Mouse (Mus musculus) midbrain, embryonic 12.5 days (tissue): ENCODE results near the gene Arhgef28. TPM values are rescaled to one million over a fixed set of nuclear protein-coding genes. Genes with fewer than 3 reads are reported as not detected.

Source experiments
- ATAC-seq: fragments of 200-750 bp; cut with Nextera tagmentation; 2 replicates; pipeline ENCODE4 v1.8.0; 2017; ENCODE audit warnings: low read depth, moderate TSS enrichment, moderate library complexity; ENCODE audit not compliant: low FRiP score
- H3K27ac ChIP-seq: fragments of 300-500 bp; sonication (generic); replicated peaks from 2 replicates; pipeline ENCODE4 v1.5.1; 2016; ENCODE audit warnings: mild to moderate bottlenecking
- H3K27me3 ChIP-seq: fragments of 300-500 bp; sonication (generic); 2 replicates; pipeline ENCODE4 v1.6.1; 2016; ENCODE audit warnings: mild to moderate bottlenecking
- H3K36me3 ChIP-seq: fragments of 300-500 bp; sonication (generic); 2 replicates; pipeline ENCODE4 v1.6.1; 2016
- H3K4me1 ChIP-seq: fragments of 300-500 bp; sonication (generic); 2 replicates; pipeline ENCODE4 v1.6.1; 2016
- H3K4me2 ChIP-seq: fragments of 300-500 bp; sonication (generic); replicated peaks from 2 replicates; pipeline ENCODE4 v1.6.1; 2016; ENCODE audit warnings: mild to moderate bottlenecking, moderate library complexity
- H3K4me3 ChIP-seq: fragments of 300-500 bp; sonication (generic); 2 replicates; pipeline ENCODE4 v1.5.1; 2016; ENCODE audit warnings: mild to moderate bottlenecking
- H3K9ac ChIP-seq: fragments of 300-500 bp; sonication (generic); replicated peaks from 2 replicates; pipeline ENCODE4 v1.6.1; 2016; ENCODE audit warnings: mild to moderate bottlenecking, moderate library complexity
- H3K9me3 ChIP-seq: fragments of 300-500 bp; sonication (generic); 2 replicates; pipeline ENCODE4 v1.6.1; 2016; ENCODE audit warnings: mild to moderate bottlenecking
- WGBS: fragments of 180-500 bp; shearing (Covaris S2); methylation state at CpG from one replicate; pipeline ENCODE4 v1.1.7; 2016; 5-methylcytosine and 5-hydroxymethylcytosine counted together
- polyA plus RNA-seq: library from polyadenylated mRNA; unstranded; fragments of >200 nt; fragmentation: Nextera tagmentation; extraction: Ambion mirVana; gene quantifications from 2 replicates; pipeline ENCODE4 v1.2.1, GENCODE M21; 2016

The Arhgef28 gene
- polyA plus RNA-seq, 1 experiment from 2014 or later = 9.8 TPM

- Histone ChIP-seq H3K27me3 (no peaks in the 10 kb centered on the region), H3K4me1 (no peaks in the 10 kb centered on the region), H3K36me3 (no peaks in the 10 kb centered on the region), H3K27ac (no peak overlapping the region), H3K4me3 (no peak overlapping the region), H3K9ac (no peak overlapping the region), H3K4me2 (no peak overlapping the region), H3K9me3 (no peaks in the 10 kb centered on the region)
- ATAC-seq = no peak
- WGBS = 88% methylated on average over 7 of the region's 7 CpGs
Measured at GRCm38 (mm10) chr13:98145310-98145709, 60.9 kb downstream of the Arhgef28 start.

DNA sequence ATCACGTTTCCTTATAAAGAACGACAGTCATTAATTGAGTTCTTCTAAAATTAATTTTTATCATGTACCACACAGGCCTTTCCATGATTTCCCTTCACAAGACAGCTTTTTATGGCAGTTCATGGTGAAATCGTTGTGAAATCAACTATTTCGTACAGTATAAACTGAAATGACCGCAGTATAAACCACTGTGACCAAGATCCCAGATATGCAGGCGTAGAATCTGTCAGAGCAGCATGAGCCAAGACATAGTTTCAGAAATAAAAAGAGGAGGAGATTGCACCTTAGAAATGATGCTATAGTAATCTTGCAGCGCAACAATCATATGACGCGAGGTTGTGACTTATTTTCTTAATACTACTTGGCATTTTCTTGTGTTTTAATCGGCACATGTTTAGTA, 63.2 kb downstream of the Arhgef28 start:
- WGBS = 92% methylated on average over 10 of the region's 10 CpGs
- no peak for ATAC-seq
- no peaks in the 10 kb centered on the region for H3K4me1 ChIP-seq
- H3K36me3 ChIP-seq = no peaks in the 10 kb centered on the region
- no peak overlapping the region for H3K27ac ChIP-seq
- H3K9me3 ChIP-seq = no peaks in the 10 kb centered on the region
- H3K27me3 ChIP-seq = no peaks in the 10 kb centered on the region
- no peak overlapping the region for H3K4me2 ChIP-seq
- no peak overlapping the region for H3K4me3 ChIP-seq
- no peak overlapping the region for H3K9ac ChIP-seq

DNA sequence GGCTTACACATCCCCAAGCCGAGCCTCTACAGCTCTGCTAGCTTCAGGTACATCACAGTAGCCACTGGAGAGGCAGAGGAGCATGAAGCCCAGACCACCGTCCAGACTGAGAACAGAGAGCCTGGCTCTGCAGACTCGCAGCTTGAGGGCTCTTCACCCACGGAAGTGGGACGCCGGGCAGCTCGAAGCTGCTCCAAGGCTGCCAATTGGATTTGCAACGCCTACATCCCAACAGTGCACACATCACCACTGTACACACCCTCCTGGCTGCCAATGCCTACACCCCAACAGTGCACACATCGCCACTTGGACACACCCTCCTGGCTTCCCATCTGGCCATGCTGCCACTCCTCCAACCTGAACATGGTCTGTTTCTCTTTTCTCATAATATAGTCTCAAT, 65.6 kb downstream of the Arhgef28 start:
- no peaks in the 10 kb centered on the region for H3K36me3 ChIP-seq
- 72% methylated on average over 9 of the region's 9 CpGs for WGBS
- ATAC-seq = no peak
- H3K27ac ChIP-seq = no peak overlapping the region
- no peaks in the 10 kb centered on the region for H3K27me3 ChIP-seq
- H3K4me3 ChIP-seq = no peak overlapping the region
- H3K9ac ChIP-seq = no peak overlapping the region
- H3K4me2 ChIP-seq = no peak overlapping the region
- H3K9me3 ChIP-seq = no peaks in the 10 kb centered on the region
- H3K4me1 ChIP-seq = no peaks in the 10 kb centered on the region; the same call in 1 of the 2 replicates

DNA sequence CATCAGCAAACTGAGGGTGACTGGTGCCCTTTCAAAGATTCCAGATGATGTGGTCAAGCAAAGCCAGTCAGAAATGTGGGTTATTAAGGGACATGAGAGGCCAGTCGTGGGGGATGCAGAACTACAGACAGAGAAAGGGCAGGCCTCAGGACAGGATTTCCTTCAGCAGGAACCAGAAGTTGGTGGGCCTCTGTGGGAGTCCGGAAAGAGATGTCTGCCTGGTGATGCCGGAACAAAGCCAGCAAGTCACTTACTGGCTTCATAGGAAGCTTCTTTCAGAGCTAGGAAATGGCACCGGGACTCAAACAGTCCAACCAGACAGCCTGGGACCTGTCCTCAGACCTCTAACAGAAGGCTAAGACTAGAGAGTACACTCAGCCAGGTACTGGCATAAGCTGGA, 67.5 kb downstream of the Arhgef28 start:
- Histone ChIP-seq H3K9ac (no peak overlapping the region), H3K4me1 (no peaks in the 10 kb centered on the region; the same call in 1 of the 2 replicates), H3K36me3 (no peaks in the 10 kb centered on the region), H3K27me3 (no peaks in the 10 kb centered on the region), H3K9me3 (no peaks in the 10 kb centered on the region), H3K4me2 (no peak overlapping the region), H3K27ac (no peak overlapping the region), H3K4me3 (no peak overlapping the region)
- ATAC-seq = no peak
- 62% methylated on average over 4 of the region's 4 CpGs for WGBS

GRCm38 (mm10) chr13:98135890-98136555, 70.2 kb downstream of the Arhgef28 start:
- Histone ChIP-seq H3K4me1 (no peaks in the 10 kb centered on the region; the same call in 1 of the 2 replicates), H3K27me3 (no peaks in the 10 kb centered on the region), H3K27ac (no peak overlapping the region), H3K9me3 (no peaks in the 10 kb centered on the region), H3K9ac (no peak overlapping the region), H3K4me2 (no peak overlapping the region), H3K36me3 (no peaks in the 10 kb centered on the region), H3K4me3 (no peak overlapping the region)
- no peak for ATAC-seq
- 53% methylated on average over 11 of the region's 12 CpGs for WGBS

DNA sequence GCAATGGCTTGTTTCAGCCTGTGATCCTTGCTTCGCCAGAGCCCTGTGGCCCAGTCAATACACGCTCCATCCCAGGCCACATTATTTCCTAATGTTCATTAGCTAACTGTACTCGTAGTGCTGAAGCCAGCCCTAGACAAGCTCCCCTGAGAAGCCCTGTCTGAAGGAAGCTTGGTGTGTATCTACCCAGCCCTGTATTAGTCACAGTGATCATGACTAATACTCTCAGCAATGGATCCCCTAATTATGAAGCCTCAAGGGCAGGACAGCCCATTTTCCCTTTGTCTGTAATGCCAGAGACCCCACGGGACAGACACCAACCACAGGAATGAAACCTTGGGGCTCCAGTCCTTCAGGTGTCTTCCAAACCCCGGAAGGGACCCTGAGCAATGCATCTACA, 73.3 kb downstream of the Arhgef28 start:
- no peaks in the 10 kb centered on the region for H3K27me3 ChIP-seq
- no peaks in the 10 kb centered on the region for H3K36me3 ChIP-seq
- no peak overlapping the region for H3K27ac ChIP-seq
- H3K9ac ChIP-seq = no peak overlapping the region
- H3K4me1 ChIP-seq = no peaks in the 10 kb centered on the region; the same call in 1 of the 2 replicates
- no peak overlapping the region for H3K4me2 ChIP-seq
- no peak overlapping the region for H3K4me3 ChIP-seq
- H3K9me3 ChIP-seq = no peaks in the 10 kb centered on the region
- 84% methylated on average over 5 of the region's 5 CpGs for WGBS
- no peak for ATAC-seq

- Histone ChIP-seq H3K27me3 (no peaks in the 10 kb centered on the region), H3K4me3 (no peak overlapping the region), H3K36me3 (no peaks in the 10 kb centered on the region), H3K9ac (no peak overlapping the region), H3K9me3 (no peaks in the 10 kb centered on the region), H3K27ac (no peak overlapping the region), H3K4me2 (no peak overlapping the region), H3K4me1 (no peaks in the 10 kb centered on the region; the same call in 1 of the 2 replicates)
- ATAC-seq = no peak
- 84% methylated on average over 6 of the region's 6 CpGs for WGBS
Measured at GRCm38 (mm10) chr13:98132264-98132663, 74.0 kb downstream of the Arhgef28 start.

- no peak for ATAC-seq
- WGBS = 78% methylated on average over 5 of the region's 5 CpGs
- Histone ChIP-seq H3K4me3 (no peak overlapping the region), H3K9ac (no peak overlapping the region), H3K27ac (no peak overlapping the region), H3K4me2 (no peak overlapping the region), H3K36me3 (no peaks in the 10 kb centered on the region), H3K9me3 (no peaks in the 10 kb centered on the region), H3K27me3 (no peaks in the 10 kb centered on the region), H3K4me1 (no peaks in the 10 kb centered on the region; the same call in 1 of the 2 replicates)
Measured at GRCm38 (mm10) chr13:98125666-98126065, 80.6 kb downstream of the Arhgef28 start.

DNA sequence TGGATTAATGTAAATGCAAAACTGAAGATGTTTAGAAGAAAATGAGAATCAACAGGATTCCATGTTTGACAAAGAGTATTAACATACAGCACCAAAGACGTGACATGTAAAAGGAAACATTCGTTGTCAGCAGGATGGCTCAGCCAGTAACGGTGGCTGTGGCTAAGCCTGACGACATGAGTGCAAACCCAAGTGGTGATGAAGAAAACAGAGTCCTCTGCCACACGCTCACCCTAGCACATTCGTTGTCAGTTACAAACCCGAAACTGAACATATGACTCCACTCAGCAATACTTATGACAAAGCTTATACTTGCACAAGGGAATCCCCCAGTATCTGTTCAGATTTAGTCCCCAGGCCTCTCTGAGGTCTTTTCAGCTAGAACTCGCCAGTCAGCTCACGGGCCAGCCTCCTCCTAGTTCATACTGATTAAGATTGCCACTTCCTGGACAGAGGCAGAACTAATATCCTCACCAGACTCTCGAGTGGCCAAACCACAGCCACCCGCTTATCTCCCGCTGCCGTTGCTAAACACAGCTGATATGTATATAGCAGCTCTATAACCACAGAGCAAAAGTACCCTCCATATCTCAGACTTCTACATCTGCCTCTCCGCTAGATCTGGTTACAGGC, 82.0 kb downstream of the Arhgef28 start:
- ATAC-seq = no peak
- no peaks in the 10 kb centered on the region for H3K36me3 ChIP-seq
- no peaks in the 10 kb centered on the region for H3K9me3 ChIP-seq
- H3K4me3 ChIP-seq = no peak overlapping the region
- H3K27ac ChIP-seq = no peak overlapping the region
- H3K4me2 ChIP-seq = no peak overlapping the region
- H3K9ac ChIP-seq = no peak overlapping the region
- H3K4me1 ChIP-seq = no peaks in the 10 kb centered on the region; the same call in 1 of the 2 replicates
- H3K27me3 ChIP-seq = no peaks in the 10 kb centered on the region
- 78% methylated on average over 14 of the region's 14 CpGs for WGBS

- Histone ChIP-seq H3K4me1 (no peaks in the 10 kb centered on the region; the same call in 1 of the 2 replicates), H3K4me2 (no peak overlapping the region), H3K27me3 (no peaks in the 10 kb centered on the region), H3K36me3 (no peaks in the 10 kb centered on the region), H3K27ac (no peak overlapping the region), H3K9ac (no peak overlapping the region), H3K9me3 (no peaks in the 10 kb centered on the region), H3K4me3 (no peak overlapping the region)
- 85% methylated on average over 4 of the region's 4 CpGs for WGBS
- ATAC-seq = no peak
Measured at GRCm38 (mm10) chr13:98122766-98123165, 83.5 kb downstream of the Arhgef28 start.

DNA sequence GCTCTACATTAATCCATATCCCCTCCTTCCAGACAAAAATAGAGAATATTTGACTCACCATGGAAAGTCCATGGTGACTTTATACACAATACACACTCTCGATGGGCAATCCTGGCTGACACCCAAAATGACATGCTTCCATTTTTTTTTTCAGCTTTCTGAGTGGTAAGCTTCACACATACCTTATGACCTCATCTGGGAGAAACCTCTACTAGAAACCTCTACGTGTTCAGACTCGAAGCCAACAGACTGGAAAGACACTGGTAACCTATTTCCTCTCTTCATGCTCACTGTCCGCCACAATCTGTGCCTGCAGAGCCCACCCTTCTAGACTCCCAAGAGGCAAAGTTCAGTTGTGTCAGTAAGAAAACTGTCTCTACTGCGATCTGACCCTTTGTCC, 84.2 kb downstream of the Arhgef28 start:
- Histone ChIP-seq H3K27me3 (no peaks in the 10 kb centered on the region), H3K27ac (no peak overlapping the region), H3K4me2 (no peak overlapping the region), H3K9ac (no peak overlapping the region), H3K4me3 (no peak overlapping the region), H3K9me3 (no peaks in the 10 kb centered on the region), H3K36me3 (no peaks in the 10 kb centered on the region), H3K4me1 (peaks cover 2% of the 10 kb centered on the region; the same call in 1 of the 2 replicates)
- ATAC-seq = no peak
- 85% methylated on average over 5 of the region's 5 CpGs for WGBS

- Histone ChIP-seq H3K27me3 (no peaks in the 10 kb centered on the region), H3K4me1 (peaks cover 2% of the 10 kb centered on the region; the same call in 1 of the 2 replicates), H3K9ac (no peak overlapping the region), H3K36me3 (no peaks in the 10 kb centered on the region), H3K27ac (no peak overlapping the region), H3K4me2 (no peak overlapping the region), H3K9me3 (no peaks in the 10 kb centered on the region), H3K4me3 (no peak overlapping the region)
- 93% methylated on average over 4 of the region's 4 CpGs for WGBS
- ATAC-seq = no peak
Measured at GRCm38 (mm10) chr13:98121124-98121470, 85.1 kb downstream of the Arhgef28 start.
